Mouse (Mus musculus) CD8-positive naive resting alpha-beta T cell, adult 57 days (primary cell): ENCODE data around the gene Ddb2. TPM values are rescaled to one million over a fixed set of nuclear protein-coding genes. Genes with fewer than 3 reads are reported as not detected.

Experiments used
- total RNA-seq: library from RNA; stranded (reverse); gene quantifications from one replicate; pipeline ENCODE4 v1.2.4, GENCODE M21; 2023

Ddb2 gene
- total RNA-seq: 67.6 TPM

GRCm38 (mm10) chr2:91236601-91237510 lies at the start of gene Ddb2:
TSS of gene Ddb2 (minus strand) at chr2:91236982.

GRCm38 (mm10) chr2:91264711-91265681 lies 28.2 kb upstream of the Ddb2 start, which contains the start of gene Arfgap2:
TSS of gene Arfgap2 (plus strand) at chr2:91264974.

GRCm38 (mm10) chr2:91255661-91256150 lies 18.9 kb upstream of the Ddb2 start, which contains the start of gene Pacsin3:
TSS of gene Pacsin3 (plus strand) at chr2:91255954.

GRCm38 (mm10) chr2:91202222-91202971 lies 34.4 kb downstream of the Ddb2 start, which contains the start of the genes Nr1h3 and Acp2:
TSS of gene Nr1h3 (minus strand) at chr2:91202834.
TSS of gene Acp2 (plus strand) at chr2:91202885.

GRCm38 (mm10) chr2:91183711-91184405 lies 52.9 kb downstream of the Ddb2 start, which contains the start of gene Madd:
TSS of gene Madd (minus strand) at chr2:91183837.

Other genes with a start within 250 kb of the Ddb2 start
- gene Rapsn, start 201.4 kb downstream of the Ddb2 start, total RNA-seq: 0.86 TPM
- gene Psmc3, start 183.0 kb downstream of the Ddb2 start, total RNA-seq: 113 TPM
- gene Slc39a13, start 166.6 kb downstream of the Ddb2 start, total RNA-seq: 17.9 TPM
- 8.5 TPM for gene Spi1, start 154.6 kb downstream of the Ddb2 start, total RNA-seq
- gene Mybpc3, start 118.8 kb downstream of the Ddb2 start, total RNA-seq: not detected
- gene Madd, start 53.1 kb downstream of the Ddb2 start, total RNA-seq: 263 TPM
- 2.5 TPM for gene Nr1h3, start 34.1 kb downstream of the Ddb2 start, total RNA-seq
- 6.4 TPM for gene Acp2, start 34.1 kb downstream of the Ddb2 start, total RNA-seq
- gene Pacsin3, start 19.0 kb upstream of the Ddb2 start, total RNA-seq: 1.2 TPM
- gene Arfgap2, start 28.0 kb upstream of the Ddb2 start, total RNA-seq: 115 TPM
- 6.8 TPM for gene 1110051M20Rik, start 207.7 kb upstream of the Ddb2 start, total RNA-seq
- gene Lrp4, start 220.5 kb upstream of the Ddb2 start, total RNA-seq: not detected